ENCODE assay signal across 8 mouse cellular contexts in the genomic region with DNA sequence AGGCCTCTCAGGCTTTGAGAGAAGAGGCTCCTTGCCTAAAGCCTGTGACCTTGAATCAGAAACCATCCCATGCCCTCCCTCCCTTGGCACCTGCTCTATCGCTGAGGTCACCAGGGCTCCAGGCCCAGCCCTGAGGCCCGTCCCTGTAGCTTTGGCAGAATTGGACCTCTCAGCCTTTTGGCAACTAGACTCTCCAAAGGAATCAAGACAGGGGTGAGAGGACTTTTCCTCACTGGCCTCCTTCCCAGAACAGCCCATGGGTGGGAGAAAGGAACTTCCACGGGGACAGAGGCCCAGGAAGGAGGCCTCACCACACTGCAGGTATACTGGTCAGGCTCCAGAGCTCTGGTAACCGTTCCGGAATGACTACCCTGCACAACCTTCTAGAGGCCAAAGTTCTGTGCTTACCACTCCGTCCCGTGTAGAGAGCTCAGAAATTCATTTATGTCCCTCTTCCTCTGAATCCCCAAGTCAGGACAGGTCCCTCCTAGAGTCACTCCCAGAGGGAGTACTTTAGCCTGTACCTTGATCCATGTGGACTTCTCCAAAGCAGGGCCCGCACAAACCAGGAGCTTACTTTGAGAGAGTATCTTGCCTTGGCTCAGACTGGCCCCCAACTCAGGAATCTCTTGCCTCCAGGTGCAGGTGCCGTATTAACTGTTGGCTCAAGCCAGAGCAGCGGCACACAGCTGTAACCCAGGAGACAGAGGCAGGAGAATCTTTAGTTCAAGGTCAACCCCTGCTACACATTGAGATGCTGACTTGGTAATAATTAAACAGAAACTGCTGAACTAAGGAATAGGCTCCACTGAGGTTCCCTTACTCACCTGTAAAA. TPM values are rescaled to one million over a fixed set of nuclear protein-coding genes. Genes with fewer than 3 reads are reported as not detected.
A peak's percentile ranks its signal among the peaks of the same experiment; 100 is the strongest.
DNase-seq lines count a peak whose midpoint lies in the region; ATAC-seq lines count a peak whose summit lies in the region.

No protein-coding gene starts in this region.

- H3K4me2 ChIP-seq in midbrain, embryonic 16.5 days (ENCODE audit: low read length) = peak overlapping the region; percentile 90

- H3K9me3 ChIP-seq in midbrain, embryonic 16.5 days (replicated peaks; ENCODE audit: control insufficient read depth, low read length, poor library complexity, severe bottlenecking) = no peaks in the 10 kb centered on the region

- H3K27ac ChIP-seq in midbrain, embryonic 16.5 days (ENCODE audit: low read length) = no peak overlapping the region

- H3K27me3 ChIP-seq in midbrain, embryonic 16.5 days (ENCODE audit: control insufficient read depth, insufficient read depth, low read depth, low read length) = peaks cover 8% of the 10 kb centered on the region

- H3K4me3 ChIP-seq in midbrain, embryonic 16.5 days (ENCODE audit: low read depth, low read length) = peak overlapping the region; percentile 71; the same call in 1 of the 2 replicates

- 74% methylated on average over 10 of the region's 10 CpGs for WGBS in midbrain, embryonic 16.5 days

- H3K4me1 ChIP-seq in midbrain, embryonic 16.5 days (ENCODE audit: control insufficient read depth, insufficient read depth, low read length) = peaks cover 13% of the 10 kb centered on the region; the same call in 1 of the 2 replicates

- ATAC-seq in midbrain, embryonic 16.5 days = no peak

- peak; percentile 60 for DNase-seq in ZHBTc4 (ENCODE audit: low read depth, low spot score)
- peak; percentile 56 for DNase-seq in brain, adult 2 months (ENCODE audit: low read depth, low spot score)
- DNase-seq in heart, adult 11 months = peak; percentile 98
- DNase-seq in kidney, adult 11 months = peak; percentile 83
- no peak for DNase-seq in spleen, postnatal 36 days (ENCODE audit: low spot score in 2 of 2)
- no peak for DNase-seq in B cell, adult 2 months
- DNase-seq in layer of hippocampus, adult 18-20 months (ENCODE audit: low spot score in 2 of 2) = no peak

- H3K36me3 ChIP-seq in midbrain, embryonic 16.5 days (ENCODE audit: control insufficient read depth, insufficient read depth, low read length) = no peaks in the 10 kb centered on the region

- H3K9ac ChIP-seq in midbrain, embryonic 16.5 days (ENCODE audit: low read depth, low read length) = no peak overlapping the region

RNA-seq across cellular contexts. Expression of a gene that starts 1.4 kb away (rescaled TPM):
- polyA plus RNA-seq in midbrain, embryonic 16.5 days (2015; fragmentation: Nextera tagmentation; extraction: Ambion mirVana) = 257 and 308 TPM in 2 replicates
- 100 to 1,000 TPM in 1 of 2 experiments, 10 to 100 TPM in 1; 91.8 to 107 TPM for total RNA-seq in layer of hippocampus, adult 18-20 months (2021)

RNA-seq across cellular contexts. Expression of a gene that starts 1.5 kb away (rescaled TPM):
- polyA plus RNA-seq in midbrain, embryonic 16.5 days (2015; fragmentation: Nextera tagmentation; extraction: Ambion mirVana) = 1.1 and 1.5 TPM in 2 replicates
- 1 to 10 TPM in 1 of 2 experiments, under 1 TPM in 1; 0.69 to 2.4 TPM for total RNA-seq in layer of hippocampus, adult 18-20 months (2021)

RNA-seq across cellular contexts. Expression of a gene that starts 28.0 kb away (rescaled TPM):
- 29.6 and 39.9 TPM in 2 replicates for polyA plus RNA-seq in midbrain, embryonic 16.5 days (2015; fragmentation: Nextera tagmentation; extraction: Ambion mirVana)
- total RNA-seq in layer of hippocampus, adult 18-20 months (2021) = 10 to 100 TPM in 1 of 2 experiments, 1 to 10 TPM in 1; 9.4 to 11.2 TPM

RNA-seq across cellular contexts. Expression of a gene that starts 52.7 kb away (rescaled TPM):
- 85.9 and 91.3 TPM in 2 replicates for polyA plus RNA-seq in midbrain, embryonic 16.5 days (2015; fragmentation: Nextera tagmentation; extraction: Ambion mirVana)
- 10 to 100 TPM; 66.7 to 72.6 TPM for total RNA-seq in layer of hippocampus, adult 18-20 months (2021)

RNA-seq across cellular contexts. Expression of a gene that starts 52.9 kb away (rescaled TPM):
- polyA plus RNA-seq in midbrain, embryonic 16.5 days (2015; fragmentation: Nextera tagmentation; extraction: Ambion mirVana) = 84.2 and 94.5 TPM in 2 replicates
- 10 to 100 TPM; 31.2 to 32.6 TPM for total RNA-seq in layer of hippocampus, adult 18-20 months (2021)

Comparison
In these comparisons a context has a peak if more than half of its experiments do, and no peak if none do; other contexts are left out.
1. DNase-seq: peak in ZHBTc4 (single experiment), brain, adult 2 months (single experiment), heart, adult 11 months (single experiment) and kidney, adult 11 months (single experiment); none in spleen, postnatal 36 days (0 of 2), B cell, adult 2 months (0 of 2) and layer of hippocampus, adult 18-20 months (0 of 2).